Mouse (Mus musculus): ENCODE data around the gene F8a. TPM values are rescaled to one million over a fixed set of nuclear protein-coding genes. Genes with fewer than 3 reads are reported as not detected.
A peak's percentile ranks its signal among the peaks of the same experiment; 100 is the strongest.
"Not testable (repeated sequence)": the region's sequence is repeated elsewhere in the genome, so short reads cannot be mapped to it uniquely, and the experiment has no call there.

F8a gene
- total RNA-seq (2014; rRNA removed) (3.2 and 3.6 TPM in 2 replicates), polyA plus RNA-seq (2012; rRNA removed) (7.1 and 8.0 TPM in 2 replicates)

DNA sequence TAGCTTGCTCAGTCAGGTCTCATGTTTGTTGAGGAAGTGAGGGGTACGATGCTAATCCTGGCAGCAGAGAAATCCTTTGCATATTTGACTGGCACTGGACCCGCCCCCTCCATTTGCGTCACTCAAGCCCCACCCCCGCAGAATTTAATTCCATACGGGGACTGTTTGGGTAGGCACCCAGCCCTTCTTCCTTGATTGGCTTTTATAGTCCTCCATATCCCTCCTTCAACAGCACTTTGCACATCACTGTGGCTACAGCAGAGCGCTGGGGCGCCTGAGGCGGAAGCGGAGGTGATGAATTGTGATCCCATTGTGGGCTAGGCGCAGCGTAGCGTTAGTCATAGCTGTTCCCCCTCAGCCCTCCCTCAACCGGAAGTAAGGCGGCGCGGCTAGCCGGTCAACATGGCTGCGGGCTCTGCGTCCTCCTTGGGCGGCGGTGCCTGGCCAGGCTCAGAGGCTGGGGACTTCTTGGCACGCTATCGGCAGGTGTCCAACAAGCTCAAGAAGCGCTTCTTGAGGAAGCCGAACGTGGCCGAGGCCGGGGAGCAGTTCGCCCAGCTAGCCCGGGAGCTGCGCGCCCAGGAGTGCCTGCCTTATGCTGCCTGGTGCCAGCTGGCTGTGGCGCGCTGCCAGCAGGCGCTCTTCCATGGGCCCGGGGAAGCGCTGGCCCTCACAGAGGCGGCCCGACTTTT is at the start of gene F8a:
Gene F8a (plus strand): TSS at position 378 of the 692 bp plus-strand sequence.
- peak within 1 kb of the TSS; percentile 96 for H3K27ac ChIP-seq (replicated peaks; ENCODE audit: insufficient read depth, low read depth, low read length)
- no peaks in the 10 kb centered on the region for H3K79me2 ChIP-seq (ENCODE audit: control insufficient read depth, insufficient read depth, low read length)
- peaks cover 4% of the 10 kb centered on the region for H3K4me1 ChIP-seq (ENCODE audit: control insufficient read depth, insufficient read depth, low read length)
- TF ChIP-seq CTCF (IDR thresholded peaks at IDR 0.05; ENCODE audit: low read depth, low read length) (no peak), POLR2A (IDR thresholded peaks at IDR 0.05; ENCODE audit: extremely low read depth, insufficient read depth, low read length) (0 out of 2 replicates have a peak, but pooled peaks have one; percentile 61)
- no peaks in the 10 kb centered on the region for H3K27me3 ChIP-seq (ENCODE audit: control insufficient read depth, insufficient read depth, low read length)
- peak within 1 kb of the TSS; percentile 97 for H3K9ac ChIP-seq (ENCODE audit: low read depth, low read length)
- peak; percentile 66 for DNase-seq (ENCODE audit: extremely low read depth, low read depth, low spot score)
- peak within 1 kb of the TSS; percentile 98 for H3K4me3 ChIP-seq (ENCODE audit: insufficient read depth, low read depth, low read length)
- 1% methylated on average over 28 of the region's 39 CpGs for WGBS
- H3K36me3 ChIP-seq (ENCODE audit: control insufficient read depth, insufficient read depth, low read length): no peaks in the 10 kb centered on the region

DNA sequence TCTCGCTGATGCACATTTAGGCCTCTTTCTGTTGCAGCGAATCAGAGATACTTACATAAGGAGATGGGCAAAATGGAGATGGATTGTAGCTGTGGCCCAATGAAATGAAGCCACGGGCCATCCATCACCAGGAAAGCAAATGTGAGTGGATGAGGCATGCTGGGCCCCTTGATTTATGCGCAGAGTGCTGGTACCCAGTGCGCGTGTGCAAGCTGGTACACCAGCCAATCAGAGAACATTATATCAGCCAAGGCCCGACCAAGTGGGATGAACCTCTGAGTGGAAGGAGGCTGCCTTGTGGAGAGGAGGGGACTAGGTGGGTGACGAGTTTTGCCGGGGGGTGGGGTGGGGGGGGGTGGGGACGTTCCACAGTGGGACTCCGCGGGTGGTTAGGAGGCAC is 36.2 kb upstream of the F8a start, which contains the start of gene Xlr3b:
Gene Xlr3b (plus strand): TSS at position 274 of the 400 bp plus-strand sequence.
- not testable (repeated sequence) for H3K79me2 ChIP-seq (ENCODE audit: control insufficient read depth, insufficient read depth, low read length); H3K36me3 ChIP-seq (ENCODE audit: control insufficient read depth, insufficient read depth, low read length); H3K27me3 ChIP-seq (ENCODE audit: control insufficient read depth, insufficient read depth, low read length); H3K4me3 ChIP-seq (ENCODE audit: insufficient read depth, low read depth, low read length); DNase-seq (ENCODE audit: extremely low read depth, low read depth, low spot score); H3K27ac ChIP-seq (replicated peaks; ENCODE audit: insufficient read depth, low read depth, low read length); H3K9ac ChIP-seq (ENCODE audit: low read depth, low read length); H3K4me1 ChIP-seq (ENCODE audit: control insufficient read depth, insufficient read depth, low read length)
- whole genome bisulfite sequencing: 78% methylated on average over 10 of the region's 12 CpGs

- DNase-seq (ENCODE audit: extremely low read depth, low read depth, low spot score); H3K36me3 ChIP-seq (ENCODE audit: control insufficient read depth, insufficient read depth, low read length); H3K27me3 ChIP-seq (ENCODE audit: control insufficient read depth, insufficient read depth, low read length); H3K9ac ChIP-seq (ENCODE audit: low read depth, low read length); H3K4me3 ChIP-seq (ENCODE audit: insufficient read depth, low read depth, low read length); H3K79me2 ChIP-seq (ENCODE audit: control insufficient read depth, insufficient read depth, low read length); H3K4me1 ChIP-seq (ENCODE audit: control insufficient read depth, insufficient read depth, low read length); H3K27ac ChIP-seq (replicated peaks; ENCODE audit: insufficient read depth, low read depth, low read length): not testable (repeated sequence)
- 73% methylated on average over 12 of the region's 19 CpGs for whole genome bisulfite sequencing
Measured at GRCm38 (mm10) chrX:73213819-73214564, 14.1 kb upstream of the F8a start, which contains the start of gene Xlr4b. TSS of gene Xlr4b (plus strand) at chrX:73214333.

- H3K79me2 ChIP-seq (ENCODE audit: control insufficient read depth, insufficient read depth, low read length): no peaks in the 10 kb centered on the region
- 65% methylated on average over 1 of the region's 1 CpGs for WGBS
- H3K36me3 ChIP-seq (ENCODE audit: control insufficient read depth, insufficient read depth, low read length): no peaks in the 10 kb centered on the region
- no peak for DNase-seq (ENCODE audit: extremely low read depth, low read depth, low spot score)
- H3K4me3 ChIP-seq (ENCODE audit: insufficient read depth, low read depth, low read length): no peak overlapping the region
- no peak overlapping the region for H3K9ac ChIP-seq (ENCODE audit: low read depth, low read length)
- H3K27ac ChIP-seq (replicated peaks; ENCODE audit: insufficient read depth, low read depth, low read length): no peak overlapping the region
- TF ChIP-seq POLR2A (IDR thresholded peaks at IDR 0.05; ENCODE audit: extremely low read depth, insufficient read depth, low read length): no peak
- TF ChIP-seq CTCF (IDR thresholded peaks at IDR 0.05; ENCODE audit: low read depth, low read length): no peak
- peaks cover 4% of the 10 kb centered on the region for H3K4me1 ChIP-seq (ENCODE audit: control insufficient read depth, insufficient read depth, low read length)
- H3K27me3 ChIP-seq (ENCODE audit: control insufficient read depth, insufficient read depth, low read length): no peaks in the 10 kb centered on the region
Measured at GRCm38 (mm10) chrX:73225365-73225764, 2.7 kb upstream of the F8a start.

- Histone ChIP-seq H3K27ac (replicated peaks; ENCODE audit: insufficient read depth, low read depth, low read length) (peak overlapping the region; percentile 96), H3K4me3 (ENCODE audit: insufficient read depth, low read depth, low read length) (peak overlapping the region; percentile 98), H3K27me3 (ENCODE audit: control insufficient read depth, insufficient read depth, low read length) (no peaks in the 10 kb centered on the region), H3K79me2 (ENCODE audit: control insufficient read depth, insufficient read depth, low read length) (no peaks in the 10 kb centered on the region), H3K9ac (ENCODE audit: low read depth, low read length) (peak overlapping the region; percentile 97), H3K36me3 (ENCODE audit: control insufficient read depth, insufficient read depth, low read length) (no peaks in the 10 kb centered on the region), H3K4me1 (ENCODE audit: control insufficient read depth, insufficient read depth, low read length) (peaks cover 4% of the 10 kb centered on the region)
- peak; percentile 51 for DNase-seq (ENCODE audit: extremely low read depth, low read depth, low spot score)
- TF ChIP-seq CTCF (IDR thresholded peaks at IDR 0.05; ENCODE audit: low read depth, low read length) (no peak), POLR2A (IDR thresholded peaks at IDR 0.05; ENCODE audit: extremely low read depth, insufficient read depth, low read length) (no peak)
- WGBS: under 1% methylated on average over 38 of the region's 51 CpGs
Measured at GRCm38 (mm10) chrX:73228606-73229214, 619 bp downstream of the F8a start.
